Mouse (Mus musculus) stomach, postnatal 0 days (tissue): ENCODE measurements around the gene Nt5e.

Experiments used
- CTCF ChIP-seq: IDR thresholded peaks from 2 replicates; pipeline ENCODE4 v1.5.1; 2016; ENCODE audit warnings: antibody characterized with exemption, low read depth, mild to moderate bottlenecking, moderate library complexity
- EP300 ChIP-seq: optimal IDR thresholded peaks from 2 replicates; pipeline ENCODE3; 2016; ENCODE audit warnings: antibody characterized with exemption

- TF ChIP-seq EP300 = no peak
- TF ChIP-seq CTCF = no peak
Observed at GRCm38 (mm10) chr9:88404088-88404487, 77.1 kb downstream of the Nt5e start.
